Mouse (Mus musculus): ENCODE data around the gene Lcn4. TPM values are rescaled to one million over a fixed set of nuclear protein-coding genes. Genes with fewer than 3 reads are reported as not detected.

Gene Lcn4
- polyA plus RNA-seq, 1 experiment from 2014 or later, result not detected

GRCm38 (mm10) chr2:26627921-26628739, 43.0 kb downstream of the Lcn4 start, which contains the start of gene Fam69b:
TSS of gene Fam69b (plus strand) at chr2:26628457.
- Histone ChIP-seq H3K36me3 (ENCODE audit: control insufficient read depth, insufficient read depth, low read length) (no peaks in the 10 kb centered on the region), H3K27ac (ENCODE audit: low read depth, low read length) (peak within 1 kb of the TSS; percentile 1; the same call in 1 of the 2 replicates), H3K4me3 (ENCODE audit: low read length) (peak within 1 kb of the TSS; percentile 48), H3K9ac (ENCODE audit: low read depth, low read length) (peak within 1 kb of the TSS; percentile 87), H3K27me3 (ENCODE audit: control insufficient read depth, insufficient read depth, low read length) (no peaks in the 10 kb centered on the region), H3K9me3 (ENCODE audit: control insufficient read depth, low read length) (no peaks in the 10 kb centered on the region), H3K4me2 (replicated peaks; ENCODE audit: low read depth, low read length) (peak within 1 kb of the TSS; percentile 97), H3K4me1 (ENCODE audit: control insufficient read depth, insufficient read depth, low read length) (peaks cover 23% of the 10 kb centered on the region)
- under 1% methylated on average over 67 of the region's 70 CpGs for WGBS
- ATAC-seq (ENCODE audit: low FRiP score, low TSS enrichment), result peak; percentile 72

DNA sequence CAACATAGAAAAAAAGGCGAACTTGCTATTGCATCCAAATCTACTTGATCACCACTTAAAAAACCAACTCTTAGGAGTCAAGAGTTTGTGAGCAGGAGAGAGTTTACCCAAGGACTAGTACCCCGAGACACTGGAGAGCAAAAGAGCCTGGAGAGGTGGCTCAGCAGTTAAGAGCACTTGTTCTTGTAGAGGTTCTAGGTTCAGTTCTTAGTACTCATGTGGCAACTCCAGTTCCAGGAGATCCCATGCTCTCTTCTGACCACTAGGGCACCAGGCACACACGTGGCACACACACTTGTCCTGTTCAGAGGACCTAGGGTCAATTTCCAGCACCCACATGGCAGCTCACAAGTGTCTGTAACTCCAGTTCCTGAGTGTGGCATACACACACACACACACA, 45.0 kb downstream of the Lcn4 start:
- Histone ChIP-seq H3K36me3 (ENCODE audit: control insufficient read depth, insufficient read depth, low read length) (no peaks in the 10 kb centered on the region), H3K4me1 (ENCODE audit: control insufficient read depth, insufficient read depth, low read length) (peaks cover 23% of the 10 kb centered on the region), H3K27ac (ENCODE audit: low read depth, low read length) (no peak overlapping the region), H3K4me2 (replicated peaks; ENCODE audit: low read depth, low read length) (no peak overlapping the region), H3K4me3 (ENCODE audit: low read length) (no peak overlapping the region), H3K27me3 (ENCODE audit: control insufficient read depth, insufficient read depth, low read length) (no peaks in the 10 kb centered on the region), H3K9ac (ENCODE audit: low read depth, low read length) (no peak overlapping the region), H3K9me3 (ENCODE audit: control insufficient read depth, low read length) (no peaks in the 10 kb centered on the region)
- ATAC-seq (ENCODE audit: low FRiP score, low TSS enrichment), result no peak
- 74% methylated on average over 3 of the region's 3 CpGs for WGBS

DNA sequence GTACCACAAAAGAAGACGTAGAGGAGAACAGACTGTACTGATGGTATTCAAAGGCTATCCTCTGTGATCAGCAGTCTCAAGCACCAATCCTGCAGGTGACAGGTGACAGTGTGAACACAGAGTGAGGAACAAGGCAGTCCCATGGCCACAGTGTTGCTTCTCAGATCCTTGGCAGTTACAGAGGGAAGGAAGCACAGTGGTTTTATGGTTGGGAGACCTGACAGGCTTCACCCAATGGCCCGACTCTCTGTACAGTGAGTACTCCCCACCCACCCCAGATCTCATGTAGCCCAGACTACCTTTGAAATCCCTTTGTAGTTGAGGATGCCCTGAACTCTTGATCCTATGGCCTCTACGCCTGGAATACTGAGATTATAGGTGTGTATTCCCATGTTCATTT, 45.7 kb downstream of the Lcn4 start:
- no peaks in the 10 kb centered on the region for H3K9me3 ChIP-seq (ENCODE audit: control insufficient read depth, low read length)
- H3K4me2 ChIP-seq (replicated peaks; ENCODE audit: low read depth, low read length), result no peak overlapping the region
- H3K36me3 ChIP-seq (ENCODE audit: control insufficient read depth, insufficient read depth, low read length), result no peaks in the 10 kb centered on the region
- peaks cover 16% of the 10 kb centered on the region for H3K4me1 ChIP-seq (ENCODE audit: control insufficient read depth, insufficient read depth, low read length)
- no peak for ATAC-seq (ENCODE audit: low FRiP score, low TSS enrichment)
- no peak overlapping the region for H3K4me3 ChIP-seq (ENCODE audit: low read length)
- no peak overlapping the region for H3K27ac ChIP-seq (ENCODE audit: low read depth, low read length)
- no peak overlapping the region for H3K9ac ChIP-seq (ENCODE audit: low read depth, low read length)
- 84% methylated on average over 3 of the region's 3 CpGs for WGBS
- no peaks in the 10 kb centered on the region for H3K27me3 ChIP-seq (ENCODE audit: control insufficient read depth, insufficient read depth, low read length)

GRCm38 (mm10) chr2:26622984-26623383, 48.1 kb downstream of the Lcn4 start:
- Histone ChIP-seq H3K9me3 (ENCODE audit: control insufficient read depth, low read length) (no peaks in the 10 kb centered on the region), H3K36me3 (ENCODE audit: control insufficient read depth, insufficient read depth, low read length) (no peaks in the 10 kb centered on the region), H3K27ac (ENCODE audit: low read depth, low read length) (no peak overlapping the region), H3K4me2 (replicated peaks; ENCODE audit: low read depth, low read length) (no peak overlapping the region), H3K4me3 (ENCODE audit: low read length) (no peak overlapping the region), H3K9ac (ENCODE audit: low read depth, low read length) (no peak overlapping the region), H3K27me3 (ENCODE audit: control insufficient read depth, insufficient read depth, low read length) (no peaks in the 10 kb centered on the region), H3K4me1 (ENCODE audit: control insufficient read depth, insufficient read depth, low read length) (0 out of 2 replicates have a peak, but pooled peaks cover 4% of the 10 kb centered on the region)
- 62% methylated on average over 5 of the region's 5 CpGs for WGBS
- ATAC-seq (ENCODE audit: low FRiP score, low TSS enrichment), result no peak

DNA sequence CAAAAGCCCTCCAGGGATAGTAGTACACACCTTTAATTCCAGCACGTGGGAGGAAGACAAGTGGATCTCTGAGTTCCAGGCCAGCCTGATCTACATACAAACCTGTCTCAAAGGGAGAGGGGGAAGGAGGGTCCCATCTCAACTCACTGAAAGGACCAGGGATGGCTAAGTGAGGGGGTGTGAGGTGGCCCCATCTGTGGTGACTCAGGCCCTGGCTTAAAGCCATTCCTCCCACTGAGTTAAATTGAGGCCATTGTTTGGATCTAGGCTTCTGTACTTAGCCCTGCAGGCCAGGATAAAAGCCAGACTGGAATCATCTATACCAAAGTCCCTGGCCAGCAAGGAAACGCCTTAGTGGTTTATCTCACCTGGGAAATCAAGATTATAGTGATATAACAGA, 49.8 kb downstream of the Lcn4 start:
- Histone ChIP-seq H3K27ac (ENCODE audit: low read depth, low read length) (no peak overlapping the region), H3K9ac (ENCODE audit: low read depth, low read length) (no peak overlapping the region), H3K4me2 (replicated peaks; ENCODE audit: low read depth, low read length) (no peak overlapping the region), H3K4me3 (ENCODE audit: low read length) (no peak overlapping the region), H3K4me1 (ENCODE audit: control insufficient read depth, insufficient read depth, low read length) (no peaks in the 10 kb centered on the region), H3K36me3 (ENCODE audit: control insufficient read depth, insufficient read depth, low read length) (no peaks in the 10 kb centered on the region), H3K27me3 (ENCODE audit: control insufficient read depth, insufficient read depth, low read length) (no peaks in the 10 kb centered on the region), H3K9me3 (ENCODE audit: control insufficient read depth, low read length) (no peaks in the 10 kb centered on the region)
- 54% methylated on average over 2 of the region's 2 CpGs for WGBS
- no peak for ATAC-seq (ENCODE audit: low FRiP score, low TSS enrichment)

- Histone ChIP-seq H3K9ac (ENCODE audit: low read depth, low read length) (no peak overlapping the region), H3K4me3 (ENCODE audit: low read length) (no peak overlapping the region), H3K27ac (ENCODE audit: low read depth, low read length) (no peak overlapping the region), H3K27me3 (ENCODE audit: control insufficient read depth, insufficient read depth, low read length) (no peaks in the 10 kb centered on the region), H3K4me1 (ENCODE audit: control insufficient read depth, insufficient read depth, low read length) (no peaks in the 10 kb centered on the region), H3K9me3 (ENCODE audit: control insufficient read depth, low read length) (no peaks in the 10 kb centered on the region), H3K4me2 (replicated peaks; ENCODE audit: low read depth, low read length) (no peak overlapping the region), H3K36me3 (ENCODE audit: control insufficient read depth, insufficient read depth, low read length) (no peaks in the 10 kb centered on the region)
- 59% methylated on average over 7 of the region's 7 CpGs for WGBS
- no peak for ATAC-seq (ENCODE audit: low FRiP score, low TSS enrichment)
These were observed 53.2 kb downstream of the Lcn4 start for GRCm38 (mm10) chr2:26617928-26618327.

Other genes with a start within 250 kb of the Lcn4 start
- 18.9 and 43.9 TPM in 2 replicates for gene Sec16a, start 226.1 kb downstream of the Lcn4 start, polyA plus RNA-seq (2014; fragmentation: Nextera tagmentation; extraction: Ambion mirVana)
- 33.4 and 45.1 TPM in 2 replicates for gene Notch1, start 154.6 kb downstream of the Lcn4 start, polyA plus RNA-seq (2014; fragmentation: Nextera tagmentation; extraction: Ambion mirVana)
- gene Egfl7, start 91.3 kb downstream of the Lcn4 start, polyA plus RNA-seq (2014; fragmentation: Nextera tagmentation; extraction: Ambion mirVana), result 172 and 194 TPM in 2 replicates
- not detected in 2 replicates for gene Gm20532, start 84.6 kb downstream of the Lcn4 start, polyA plus RNA-seq (2014; fragmentation: Nextera tagmentation; extraction: Ambion mirVana)
- 30.0 and 41.4 TPM in 2 replicates for gene Agpat2, start 66.9 kb downstream of the Lcn4 start, polyA plus RNA-seq (2014; fragmentation: Nextera tagmentation; extraction: Ambion mirVana)
- 30.3 and 39.1 TPM in 2 replicates for gene Fam69b, start 42.8 kb downstream of the Lcn4 start, polyA plus RNA-seq (2014; fragmentation: Nextera tagmentation; extraction: Ambion mirVana)
- gene Abo, start 193.7 kb upstream of the Lcn4 start, polyA plus RNA-seq (2014; fragmentation: Nextera tagmentation; extraction: Ambion mirVana), result not detected in 2 replicates
- gene Surf6, start 231.6 kb upstream of the Lcn4 start, polyA plus RNA-seq (2014; fragmentation: Nextera tagmentation; extraction: Ambion mirVana), result 14.6 and 19.0 TPM in 2 replicates
- gene Med22, start 239.4 kb upstream of the Lcn4 start, polyA plus RNA-seq (2014; fragmentation: Nextera tagmentation; extraction: Ambion mirVana), result 27.0 and 35.2 TPM in 2 replicates
- gene Rpl7a, start 239.5 kb upstream of the Lcn4 start, polyA plus RNA-seq (2014; fragmentation: Nextera tagmentation; extraction: Ambion mirVana), result 790 and 884 TPM in 2 replicates
- 40.1 and 46.5 TPM in 2 replicates for gene Surf2, start 245.1 kb upstream of the Lcn4 start, polyA plus RNA-seq (2014; fragmentation: Nextera tagmentation; extraction: Ambion mirVana)
- gene Surf1, start 245.2 kb upstream of the Lcn4 start, polyA plus RNA-seq (2014; fragmentation: Nextera tagmentation; extraction: Ambion mirVana), result 48.1 and 51.1 TPM in 2 replicates

Data from kidney, embryonic 14.5 days (tissue).